Comparison of ENCODE assay signal across 7 mouse cellular contexts in the genomic region with DNA sequence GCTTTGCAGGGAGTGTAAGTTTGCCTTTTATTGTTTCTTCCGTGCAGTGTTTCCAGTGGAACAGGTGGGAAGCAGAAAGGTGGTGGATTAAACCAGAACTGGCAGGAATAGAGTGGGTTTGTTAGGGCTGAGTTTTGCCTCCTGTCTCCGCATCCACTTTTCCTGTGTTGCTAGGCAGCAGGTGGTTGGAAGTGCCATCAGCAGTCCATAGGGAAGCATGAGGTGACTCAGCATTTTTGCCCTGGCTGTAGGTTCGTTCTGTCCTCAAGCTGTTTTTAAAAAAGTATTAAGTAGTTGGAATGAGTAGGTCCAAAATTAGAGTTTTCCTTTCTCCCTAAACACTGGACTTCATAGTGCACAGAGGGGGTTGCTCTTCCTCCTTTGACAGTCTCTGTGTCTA. TPM values are rescaled to one million over a fixed set of nuclear protein-coding genes. Genes with fewer than 3 reads are reported as not detected.
DNase-seq lines count a peak whose midpoint lies in the region; ATAC-seq and TF ChIP-seq lines count a peak whose summit lies in the region.
"Not testable (repeated sequence)": the region's sequence is repeated elsewhere in the genome, so short reads cannot be mapped to it uniquely, and the experiment has no call there.

No protein-coding gene starts in this region.

- not testable (repeated sequence) for H3K4me2 ChIP-seq in midbrain, postnatal 0 days (ENCODE audit: low read depth, low read length, poor library complexity, severe bottlenecking)

- H3K36me3 ChIP-seq in MEL (ENCODE audit: control insufficient read depth in 1 of 2, insufficient read depth in 2 of 2, low read length in 2 of 2); kidney, adult 2 months (ENCODE audit: control insufficient read depth, insufficient read depth, low read length); midbrain, postnatal 0 days (ENCODE audit: insufficient read depth, low read length): not testable (repeated sequence)

- TF ChIP-seq RAD21 in MEL (IDR thresholded peaks at IDR 0.05; ENCODE audit: low read depth, low read length): not testable (repeated sequence)

- ATAC-seq in frontal cortex, adult (ENCODE audit: low TSS enrichment): 0 out of 2 replicates have a peak, but pooled peaks have one; percentile 7
- ATAC-seq in midbrain, postnatal 0 days (ENCODE audit: low FRiP score): not testable (repeated sequence)

- H3K27me3 ChIP-seq in MEL (ENCODE audit: control insufficient read depth in 1 of 2, insufficient read depth in 2 of 2, low read length in 2 of 2); cerebellum, adult 2 months (ENCODE audit: control insufficient read depth, insufficient read depth, low read length); kidney, adult 2 months (replicated peaks; ENCODE audit: control insufficient read depth, insufficient read depth, low read length); midbrain, postnatal 0 days (ENCODE audit: insufficient read depth, low read length): not testable (repeated sequence)

- not testable (repeated sequence) for TF ChIP-seq CTCF in MEL (IDR thresholded peaks at IDR 0.05 in 2 of 3, conservative IDR thresholded peaks at IDR 0.05 in 1 of 3; ENCODE audit: control insufficient read depth in 1 of 3, insufficient read depth in 1 of 3, low read depth in 2 of 3, low read length in 3 of 3, poor library complexity in 1 of 3, severe bottlenecking in 1 of 3); cerebellum, adult 2 months (IDR thresholded peaks at IDR 0.05; ENCODE audit: borderline replicate concordance, insufficient read depth, low read depth, low read length); kidney, adult 2 months (conservative IDR thresholded peaks at IDR 0.05; ENCODE audit: insufficient read depth, insufficient read length, low read depth, low read length); midbrain, postnatal 0 days (IDR thresholded peaks at IDR 0.05)

- not testable (repeated sequence) for TF ChIP-seq POLR2A in MEL (IDR thresholded peaks at IDR 0.05; ENCODE audit: control insufficient read depth in 1 of 2, insufficient read depth in 1 of 2, low read depth in 1 of 2, low read length in 2 of 2, poor library complexity in 1 of 2); cerebellum, adult 2 months (IDR thresholded peaks at IDR 0.05; ENCODE audit: borderline replicate concordance, insufficient read depth, low read length); kidney, adult 2 months (IDR thresholded peaks at IDR 0.05; ENCODE audit: low read depth, low read length)

- not testable (repeated sequence) for H3K9me3 ChIP-seq in MEL (replicated peaks; ENCODE audit: insufficient read depth, low read length); midbrain, postnatal 0 days (ENCODE audit: low read length)

- H3K4me1 ChIP-seq in MEL (ENCODE audit: control insufficient read depth in 1 of 2, insufficient read depth in 2 of 2, low read length in 2 of 2); kidney, adult 2 months (ENCODE audit: control insufficient read depth, insufficient read depth, low read length); midbrain, postnatal 0 days (ENCODE audit: insufficient read depth, low read length): not testable (repeated sequence)
- peaks cover 12% of the 10 kb centered on the region for H3K4me1 ChIP-seq in cerebellum, adult 2 months (ENCODE audit: control insufficient read depth, insufficient read depth, low read length)

- DNase-seq in MEL (ENCODE audit: low read depth, low spot score): peak; percentile 5
- DNase-seq in cerebellum, adult 2 months: peak; percentile 22 to 25
- DNase-seq in kidney, adult 2 months: peak; percentile 26
- peak; percentile 47 to 72 for DNase-seq in left cerebral cortex, postnatal 25 days (ENCODE audit: low spot score in 2 of 2)
- DNase-seq in midbrain, postnatal 0 days (ENCODE audit: low spot score): peak; percentile 54
- peak; percentile 35 to 47 for DNase-seq in right cerebral cortex, postnatal 36 days (ENCODE audit: low spot score in 2 of 2)

- TF ChIP-seq EP300 in MEL (IDR thresholded peaks at IDR 0.05; ENCODE audit: low read depth in 1 of 2, low read length in 2 of 2): not testable (repeated sequence)

- H3K79me2 ChIP-seq in MEL (ENCODE audit: control insufficient read depth, insufficient read depth, low read length, poor library complexity): not testable (repeated sequence)

- H3K9ac ChIP-seq in MEL (ENCODE audit: control insufficient read depth, low read depth, low read length, poor library complexity, severe bottlenecking); midbrain, postnatal 0 days (replicated peaks; ENCODE audit: low read length, poor library complexity, severe bottlenecking): not testable (repeated sequence)

- 28% methylated on average over 3 of the region's 3 CpGs for WGBS in cerebellum, adult 2 months
- WGBS in kidney, adult 2 months: 57% methylated on average over 3 of the region's 3 CpGs
- WGBS in midbrain, postnatal 0 days: 64% methylated on average over 3 of the region's 3 CpGs

- intact Hi-C loops in left cerebral cortex, postnatal 25 days (cut with DNase I): not testable (repeated sequence)

- not testable (repeated sequence) for H3K27ac ChIP-seq in MEL (ENCODE audit: control insufficient read depth, low read depth, low read length); cerebellum, adult 2 months (ENCODE audit: insufficient read depth, low read length); kidney, adult 2 months (ENCODE audit: insufficient read depth, low read depth, low read length); midbrain, postnatal 0 days (ENCODE audit: low read depth, low read length)

- not testable (repeated sequence) for H3K4me3 ChIP-seq in MEL (ENCODE audit: control insufficient read depth in 1 of 2, insufficient read depth in 1 of 2, low read depth in 2 of 2, low read length in 2 of 2); cerebellum, adult 2 months (replicated peaks; ENCODE audit: insufficient read depth, low read depth, low read length); kidney, adult 2 months (ENCODE audit: insufficient read depth, low read depth, low read length); midbrain, postnatal 0 days (ENCODE audit: low read depth, low read length)

RNA-seq across cellular contexts. Expression of a gene that starts 3.8 kb away (rescaled TPM):
- total RNA-seq in MEL (2012; rRNA removed): 162 and 184 TPM in 2 replicates
- 100 to 1,000 TPM in 1 of 2 experiments, not detected in 1; 263 TPM for polyA plus RNA-seq in MEL (2012; ENCODE audit: insufficient read depth in 1 of 2, insufficient read length in 2 of 2, low read depth in 1 of 2, low replicate concordance in 2 of 2, missing spikeins in 1 of 2)
- polyA plus RNA-seq in cerebellum, adult 2 months (2012; rRNA removed): 160 and 183 TPM in 2 replicates
- polyA plus RNA-seq in kidney, adult 2 months (2012; rRNA removed): 205 and 213 TPM in 2 replicates
- 10 to 100 TPM; 59.2 to 67.9 TPM for total RNA-seq in left cerebral cortex, postnatal 25 days (2021)
- 443 and 625 TPM in 2 replicates for total RNA-seq in midbrain, postnatal 0 days (2014; rRNA removed)
- 1,251 and 1,314 TPM in 2 replicates for polyA plus RNA-seq in midbrain, postnatal 0 days (2015; fragmentation: Nextera tagmentation; extraction: Ambion mirVana)

Comparison
In these comparisons a context has a peak if more than half of its experiments do, and no peak if none do; other contexts are left out.
1. DNase-seq: peak in every context shown above with its lines; median percentile 60 in left cerebral cortex, postnatal 25 days; 54 in midbrain, postnatal 0 days; 41 in right cerebral cortex, postnatal 36 days; 26 in kidney, adult 2 months; 24 in cerebellum, adult 2 months; 5 in MEL.